Mouse (Mus musculus): ENCODE measurements around the gene Ppp1r2. TPM values are rescaled to one million over a fixed set of nuclear protein-coding genes. Genes with fewer than 3 reads are reported as not detected.
"Not testable (repeated sequence)": the region's sequence is repeated elsewhere in the genome, so short reads cannot be mapped to it uniquely, and the experiment has no call there.

The Ppp1r2 gene
- total RNA-seq (2014; rRNA removed) (53.4 and 59.6 TPM in 2 replicates), polyA plus RNA-seq (2015; fragmentation: Nextera tagmentation; extraction: Ambion mirVana) (104 TPM in 2 replicates)

DNA sequence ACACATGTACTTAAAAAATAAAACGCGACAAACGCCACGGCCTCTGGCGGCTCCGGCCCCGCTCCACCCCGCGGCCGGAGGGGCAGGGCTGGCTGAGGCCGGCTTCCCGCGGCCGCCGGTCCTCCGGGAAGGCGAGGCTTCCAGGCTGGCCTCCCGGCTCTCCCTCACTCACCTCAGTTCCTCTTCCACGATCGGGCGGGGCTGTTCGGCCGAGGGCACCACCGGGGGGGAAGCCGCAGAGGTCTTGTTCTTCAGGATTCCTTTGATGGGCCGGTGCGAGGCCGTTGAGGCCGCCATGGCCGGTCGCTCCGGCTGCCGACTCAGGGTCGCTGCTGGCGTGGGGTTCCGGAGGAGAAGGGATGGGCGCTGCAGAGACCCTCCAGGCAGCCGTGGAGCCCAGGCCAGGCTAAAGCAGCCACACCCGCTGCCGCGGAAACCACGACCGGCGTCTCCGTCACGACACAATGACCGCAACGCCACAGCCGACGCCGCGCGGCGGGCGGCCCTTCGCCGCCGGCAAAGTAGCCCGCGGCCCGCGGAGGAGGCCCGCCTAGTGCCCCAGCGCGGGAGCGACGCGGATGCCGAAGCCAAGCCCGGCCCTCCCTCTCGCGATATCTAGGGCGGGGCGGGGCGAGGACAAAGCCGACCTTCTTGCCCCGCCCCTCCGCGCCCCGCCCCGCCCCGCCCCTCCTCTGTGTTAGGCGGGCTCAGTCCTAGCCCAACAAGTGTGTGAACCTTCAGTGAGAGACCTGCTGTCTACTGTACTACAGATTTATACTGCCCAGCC, at the start of gene Ppp1r2:
Ppp1r2 (minus strand) TSS at position 604 of the 787 bp plus-strand sequence.
- no peaks in the 10 kb centered on the region for H3K27me3 ChIP-seq (ENCODE audit: insufficient read depth, low read length)
- ATAC-seq: peak; percentile 98
- H3K9ac ChIP-seq (replicated peaks; ENCODE audit: low read length): peak within 1 kb of the TSS; percentile 79
- peak; percentile 95 for DNase-seq (ENCODE audit: low spot score)
- H3K9me3 ChIP-seq (ENCODE audit: low read length): no peaks in the 10 kb centered on the region
- H3K4me2 ChIP-seq (ENCODE audit: low read depth, low read length): peak within 1 kb of the TSS; percentile 70
- peaks cover 17% of the 10 kb centered on the region for H3K4me1 ChIP-seq (ENCODE audit: insufficient read depth, low read length)
- peak within 1 kb of the TSS; percentile 85 for H3K27ac ChIP-seq
- under 1% methylated on average over 67 of the region's 83 CpGs for WGBS
- no peak for TF ChIP-seq CTCF (IDR thresholded peaks at IDR 0.05; ENCODE audit: low read depth)
- peak within 1 kb of the TSS; percentile 57 for H3K4me3 ChIP-seq (ENCODE audit: low read length)
- no peaks in the 10 kb centered on the region for H3K36me3 ChIP-seq (ENCODE audit: insufficient read depth, low read length)

DNA sequence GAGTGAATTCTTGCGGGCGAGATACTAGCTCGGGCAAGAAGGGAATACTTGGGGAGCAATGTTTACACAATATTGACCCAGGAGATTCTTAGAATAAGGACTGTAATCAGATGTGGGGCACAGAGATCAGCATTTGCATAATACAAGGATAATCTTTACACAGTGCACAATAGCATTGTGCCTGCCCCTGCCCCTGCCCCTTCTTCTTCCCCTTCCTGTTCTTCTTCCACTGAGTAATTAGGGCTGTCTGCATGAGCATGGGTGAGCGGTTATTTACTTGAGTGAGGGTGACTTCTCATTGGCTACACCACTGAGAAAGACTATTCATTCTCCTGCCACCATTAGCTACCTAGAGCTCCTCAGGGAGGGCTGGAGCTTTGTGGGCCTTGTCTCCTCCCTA, 46.4 kb upstream of the Ppp1r2 start:
- ATAC-seq: no peak
- Histone ChIP-seq H3K9ac (replicated peaks; ENCODE audit: low read length) (no peak overlapping the region), H3K27ac (no peak overlapping the region), H3K9me3 (ENCODE audit: low read length) (no peaks in the 10 kb centered on the region), H3K27me3 (ENCODE audit: insufficient read depth, low read length) (no peaks in the 10 kb centered on the region), H3K4me3 (ENCODE audit: low read length) (no peak overlapping the region), H3K4me2 (ENCODE audit: low read depth, low read length) (no peak overlapping the region), H3K36me3 (ENCODE audit: insufficient read depth, low read length) (no peaks in the 10 kb centered on the region), H3K4me1 (ENCODE audit: insufficient read depth, low read length) (no peaks in the 10 kb centered on the region)
- DNase-seq (ENCODE audit: low spot score): no peak
- WGBS: 72% methylated on average over 4 of the region's 4 CpGs
- TF ChIP-seq CTCF (IDR thresholded peaks at IDR 0.05; ENCODE audit: low read depth): no peak

DNA sequence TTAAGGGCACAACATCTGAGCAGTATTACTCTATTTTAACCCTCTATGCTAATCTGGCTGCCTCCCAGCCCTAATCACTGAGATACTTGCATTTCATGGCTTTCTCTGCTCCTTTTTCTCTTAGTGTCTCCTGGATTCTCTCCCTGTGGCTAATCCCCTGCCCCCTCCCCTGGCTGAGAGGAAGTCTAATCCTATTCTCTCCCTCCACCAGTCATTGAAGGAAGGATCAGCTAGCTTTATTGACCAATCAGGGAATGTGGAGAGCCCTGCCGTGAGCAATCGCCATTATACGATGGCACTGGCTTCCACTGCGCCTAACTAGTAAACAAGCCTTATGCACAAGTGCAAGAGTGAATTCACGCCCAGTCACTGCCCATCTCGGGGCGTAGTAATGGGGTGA, 45.9 kb upstream of the Ppp1r2 start:
- DNase-seq (ENCODE audit: low spot score): no peak
- Histone ChIP-seq H3K9ac (replicated peaks; ENCODE audit: low read length) (no peak overlapping the region), H3K9me3 (ENCODE audit: low read length) (no peaks in the 10 kb centered on the region), H3K27ac (no peak overlapping the region), H3K36me3 (ENCODE audit: insufficient read depth, low read length) (no peaks in the 10 kb centered on the region), H3K4me2 (ENCODE audit: low read depth, low read length) (no peak overlapping the region), H3K4me1 (ENCODE audit: insufficient read depth, low read length) (no peaks in the 10 kb centered on the region), H3K27me3 (ENCODE audit: insufficient read depth, low read length) (no peaks in the 10 kb centered on the region), H3K4me3 (ENCODE audit: low read length) (no peak overlapping the region)
- no peak for ATAC-seq
- no peak for TF ChIP-seq CTCF (IDR thresholded peaks at IDR 0.05; ENCODE audit: low read depth)
- WGBS: 79% methylated on average over 7 of the region's 7 CpGs

DNA sequence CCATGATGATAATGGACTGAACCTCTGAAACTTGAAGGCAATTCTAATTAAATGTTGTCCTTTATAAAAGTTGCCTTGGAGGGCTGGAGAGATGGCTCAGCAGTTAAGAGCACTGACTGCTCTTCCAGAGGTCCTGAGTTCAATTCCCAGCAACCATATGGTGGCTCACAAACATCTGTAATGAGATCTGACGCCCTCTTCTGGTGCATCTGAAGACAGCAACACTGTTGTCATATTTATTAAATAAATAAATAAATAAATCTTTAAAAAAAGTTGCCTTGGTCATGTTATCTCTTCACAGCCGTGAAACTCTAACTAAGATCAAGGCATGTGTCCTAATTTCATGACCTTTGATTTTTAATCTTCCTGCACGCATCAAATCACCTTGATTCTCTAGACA, 44.6 kb upstream of the Ppp1r2 start:
- H3K9ac ChIP-seq (replicated peaks; ENCODE audit: low read length); H3K4me3 ChIP-seq (ENCODE audit: low read length); H3K27ac ChIP-seq; H3K9me3 ChIP-seq (ENCODE audit: low read length); H3K4me1 ChIP-seq (ENCODE audit: insufficient read depth, low read length); H3K4me2 ChIP-seq (ENCODE audit: low read depth, low read length); H3K36me3 ChIP-seq (ENCODE audit: insufficient read depth, low read length); ATAC-seq; DNase-seq (ENCODE audit: low spot score); H3K27me3 ChIP-seq (ENCODE audit: insufficient read depth, low read length): not testable (repeated sequence)
- 75% methylated on average over 3 of the region's 3 CpGs for WGBS

DNA sequence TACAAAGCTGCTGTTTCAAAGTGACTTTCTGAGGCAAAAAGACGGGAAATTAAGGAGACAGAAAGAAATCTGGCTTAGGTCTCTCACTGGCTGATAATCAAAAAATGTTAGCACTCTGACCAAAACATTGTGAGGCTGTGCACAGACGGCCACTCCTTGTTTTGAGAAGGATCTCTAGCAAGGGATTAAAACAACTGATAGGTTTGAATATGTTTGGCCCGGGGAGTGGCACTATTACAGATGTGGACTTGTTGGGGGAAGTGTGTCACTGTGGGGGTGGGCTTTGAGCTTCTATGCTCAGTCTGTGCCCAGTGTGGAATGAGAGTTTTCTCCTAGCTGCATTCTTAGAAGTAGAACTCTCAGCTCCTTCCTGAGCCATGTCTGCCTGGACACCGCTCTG, 44.2 kb upstream of the Ppp1r2 start:
- H3K27ac ChIP-seq: no peak overlapping the region
- no peaks in the 10 kb centered on the region for H3K27me3 ChIP-seq (ENCODE audit: insufficient read depth, low read length)
- no peak overlapping the region for H3K9ac ChIP-seq (replicated peaks; ENCODE audit: low read length)
- TF ChIP-seq CTCF (IDR thresholded peaks at IDR 0.05; ENCODE audit: low read depth): no peak
- H3K4me3 ChIP-seq (ENCODE audit: low read length): no peak overlapping the region
- DNase-seq (ENCODE audit: low spot score) (no peak), ATAC-seq (no peak)
- H3K36me3 ChIP-seq (ENCODE audit: insufficient read depth, low read length): no peaks in the 10 kb centered on the region
- H3K4me2 ChIP-seq (ENCODE audit: low read depth, low read length): no peak overlapping the region
- 67% methylated on average over 4 of the region's 4 CpGs for WGBS
- no peaks in the 10 kb centered on the region for H3K9me3 ChIP-seq (ENCODE audit: low read length)
- 0 out of 2 replicates have a peak, but pooled peaks cover 8% of the 10 kb centered on the region for H3K4me1 ChIP-seq (ENCODE audit: insufficient read depth, low read length)

DNA sequence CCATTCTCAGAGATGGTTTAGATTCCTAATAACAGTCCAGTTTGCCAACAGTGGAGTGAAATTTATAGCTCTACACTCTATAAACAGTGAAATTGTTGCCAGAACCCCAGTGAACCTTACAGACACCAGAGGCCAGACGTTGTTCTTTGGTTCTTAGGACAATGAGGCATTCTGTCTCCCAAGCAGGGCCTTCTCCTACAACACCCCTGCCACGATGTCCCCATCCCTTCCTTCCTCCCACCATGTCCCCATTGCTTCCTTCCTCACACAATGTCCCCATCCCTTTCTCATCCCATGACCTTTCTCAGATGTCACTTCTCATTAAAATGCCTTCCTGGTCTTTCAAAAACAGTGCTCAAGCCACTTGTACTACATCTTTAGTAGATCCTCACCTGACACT, 43.3 kb upstream of the Ppp1r2 start:
- Histone ChIP-seq H3K4me2 (ENCODE audit: low read depth, low read length) (no peak overlapping the region), H3K9ac (replicated peaks; ENCODE audit: low read length) (no peak overlapping the region), H3K36me3 (ENCODE audit: insufficient read depth, low read length) (no peaks in the 10 kb centered on the region), H3K4me3 (ENCODE audit: low read length) (no peak overlapping the region), H3K27ac (no peak overlapping the region), H3K4me1 (ENCODE audit: insufficient read depth, low read length) (0 out of 2 replicates have a peak, but pooled peaks cover 8% of the 10 kb centered on the region), H3K27me3 (ENCODE audit: insufficient read depth, low read length) (no peaks in the 10 kb centered on the region), H3K9me3 (ENCODE audit: low read length) (no peaks in the 10 kb centered on the region)
- no peak for TF ChIP-seq CTCF (IDR thresholded peaks at IDR 0.05; ENCODE audit: low read depth)
- 75% methylated on average over 2 of the region's 2 CpGs for WGBS
- ATAC-seq: no peak
- no peak for DNase-seq (ENCODE audit: low spot score)

DNA sequence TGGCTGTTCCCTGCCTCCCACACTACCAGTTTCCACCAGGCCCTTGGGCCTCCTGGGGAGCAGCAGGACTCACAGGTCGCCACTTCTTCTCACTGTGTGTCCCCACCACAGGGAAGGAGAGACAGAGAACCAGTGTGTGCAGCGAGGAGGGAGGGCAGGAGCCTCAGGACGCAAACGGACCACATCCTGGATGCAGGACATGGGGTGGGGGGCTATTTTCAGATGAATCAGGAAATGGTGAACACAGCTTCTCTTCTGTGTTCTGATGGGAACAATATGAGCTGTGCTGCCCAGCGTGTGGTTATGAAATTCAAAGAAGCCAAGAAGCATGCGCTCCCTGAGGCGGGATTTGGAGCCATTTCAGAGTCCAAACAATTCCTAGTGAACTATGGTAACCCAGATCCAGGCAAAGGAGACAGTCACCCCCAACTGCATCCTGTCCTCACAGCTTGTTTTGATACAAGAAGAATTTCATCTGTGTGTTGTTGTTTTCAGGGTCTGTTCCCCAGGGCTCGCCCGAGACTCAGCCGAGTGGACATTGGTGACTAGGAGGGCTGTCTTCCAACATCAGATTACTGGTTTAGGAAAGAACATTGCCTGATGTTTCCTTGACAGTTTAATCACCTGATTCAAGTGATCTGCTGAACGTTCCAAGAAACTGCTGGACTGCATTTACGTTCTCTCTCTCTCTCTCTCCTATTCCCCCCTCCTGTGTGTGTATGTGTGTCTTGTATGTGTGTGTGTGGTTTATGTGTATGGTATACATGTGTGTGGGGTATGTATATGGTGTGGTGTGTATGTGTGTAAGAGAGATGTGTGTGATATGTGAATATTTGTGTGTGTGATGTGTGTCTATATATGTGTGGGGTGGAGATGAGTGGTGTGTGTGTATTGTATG, 41.4 kb upstream of the Ppp1r2 start:
- WGBS: 44% methylated on average over 12 of the region's 12 CpGs
- H3K27me3 ChIP-seq (ENCODE audit: insufficient read depth, low read length); H3K4me1 ChIP-seq (ENCODE audit: insufficient read depth, low read length); H3K9me3 ChIP-seq (ENCODE audit: low read length); H3K4me2 ChIP-seq (ENCODE audit: low read depth, low read length); H3K36me3 ChIP-seq (ENCODE audit: insufficient read depth, low read length); H3K9ac ChIP-seq (replicated peaks; ENCODE audit: low read length); H3K4me3 ChIP-seq (ENCODE audit: low read length): not testable (repeated sequence)
- DNase-seq (ENCODE audit: low spot score) (peak; percentile 41), ATAC-seq (peak; percentile 56; the same call in 1 of the 2 replicates)
- peak overlapping the region; percentile 54; the same call in 1 of the 2 replicates for H3K27ac ChIP-seq
